Mouse (Mus musculus) lung, adult 2 months (tissue): ENCODE data around the gene Btbd9.

Source experiments
- CTCF ChIP-seq: fragments of 200-500 bp; IDR thresholded peaks from 2 replicates; pipeline ENCODE4 v1.5.1; 2011; ENCODE audit warnings: mild to moderate bottlenecking, low read length, control low read depth; ENCODE audit not compliant: insufficient read depth
- POLR2A ChIP-seq: fragments of 200-500 bp; IDR thresholded peaks from 2 replicates; pipeline ENCODE4 v1.6.1; 2011; ENCODE audit warnings: low read depth, mild to moderate bottlenecking, control low read depth, low read length, borderline replicate concordance; ENCODE audit errors: extremely low read depth

GRCm38 (mm10) chr17:30464240-30464745 lies 112.0 kb downstream of the Btbd9 start:
- TF ChIP-seq CTCF: no peak
- TF ChIP-seq POLR2A: no peak
